Mouse (Mus musculus) myocyte (in vitro differentiated cells): ENCODE measurements at regions not wholly inside any gene's neighbourhood (a gene's known extent, or its start where the extent isn't known, plus 50 kb on each side); places are given as distances from the start of the nearest gene placed in this dataset.

Source experiments
- CEBPB ChIP-seq: IDR thresholded peaks from 2 replicates; pipeline ENCODE4 v1.6.1; 2011; ENCODE audit warnings: mild to moderate bottlenecking, moderate library complexity; ENCODE audit not compliant: poor library complexity, insufficient read depth, severe bottlenecking
- E2F4 ChIP-seq: IDR thresholded peaks from one replicate; pipeline ENCODE4 v1.6.1; 2011; ENCODE audit warnings: mild to moderate bottlenecking, control low read depth, moderate library complexity; ENCODE audit not compliant: insufficient read depth
- MAX ChIP-seq: IDR thresholded peaks from one replicate; pipeline ENCODE4 v1.6.1; 2011; ENCODE audit warnings: low read depth, mild to moderate bottlenecking, control low read depth
- MYOD1 ChIP-seq, 3 experiments: IDR thresholded peaks; one replicate each; pipeline ENCODE4 v1.6.1; 2011; ENCODE audit warnings: control low read depth in 2 of 3, low read depth in 2 of 3, mild to moderate bottlenecking in 2 of 3, moderate library complexity in 1 of 3; ENCODE audit not compliant: insufficient read length in 2 of 3, control insufficient read depth in 1 of 3
- POLR2A ChIP-seq: IDR thresholded peaks from one replicate; pipeline ENCODE4 v1.6.1; 2011; ENCODE audit warnings: low read depth, mild to moderate bottlenecking, control low read depth, moderate library complexity; ENCODE audit not compliant: insufficient read length
- POLR2AphosphoS2 ChIP-seq: IDR thresholded peaks from one replicate; pipeline ENCODE4 v1.6.1; 2011; ENCODE audit warnings: low read depth, control low read depth; ENCODE audit not compliant: insufficient read length
- REST ChIP-seq: IDR thresholded peaks from one replicate; pipeline ENCODE4 v1.6.1; 2011; ENCODE audit warnings: mild to moderate bottlenecking, control low read depth, moderate library complexity; ENCODE audit not compliant: insufficient read depth, insufficient read length
- SRF ChIP-seq: IDR thresholded peaks from one replicate; pipeline ENCODE4 v1.6.1; 2011; ENCODE audit warnings: low read depth; ENCODE audit not compliant: control insufficient read depth, insufficient read length
- TCF12 ChIP-seq: IDR thresholded peaks from one replicate; pipeline ENCODE4 v1.6.1; 2011; ENCODE audit warnings: mild to moderate bottlenecking, control low read depth; ENCODE audit not compliant: poor library complexity, insufficient read depth, severe bottlenecking
- TCF3 ChIP-seq: IDR thresholded peaks from one replicate; pipeline ENCODE4 v1.6.1; 2011; ENCODE audit warnings: low read depth, control low read depth; ENCODE audit not compliant: insufficient read length
- USF1 ChIP-seq: IDR thresholded peaks from one replicate; pipeline ENCODE4 v1.6.1; 2011; ENCODE audit warnings: low read depth, mild to moderate bottlenecking, control low read depth, moderate library complexity

GRCm38 (mm10) chr7:138626061-138626460 is 219.8 kb upstream of the Ppp2r2d start:
- TF ChIP-seq POLR2A (no peak), SRF (no peak), USF1 (no peak), CEBPB (no peak), TCF3 (no peak), MAX (no peak), TCF12 (no peak), MYOD1 (IDR thresholded peaks at IDR 0.05; ENCODE audit: control insufficient read depth in 1 of 3, insufficient read length in 2 of 3, low read depth in 2 of 3) (no peak), E2F4 (no peak), REST (no peak), POLR2AphosphoS2 (no peak)
